Mouse (Mus musculus) kidney, postnatal 0 days (tissue): ENCODE data around the gene Mapk8ip2. TPM values are rescaled to one million over a fixed set of nuclear protein-coding genes. Genes with fewer than 3 reads are reported as not detected.

Experiments used
- ATAC-seq: fragments of 200-750 bp; cut with Nextera tagmentation; replicated peaks from 2 replicates; pipeline ENCODE4 v1.8.0; 2017; ENCODE audit warnings: low read depth, moderate number of reproducible peaks, moderate TSS enrichment, moderate library complexity; ENCODE audit not compliant: low FRiP score
- DNase-seq: peaks from one replicate; pipeline ENCODE4 v3.0.0-alpha.2; 2016; ENCODE audit warnings: low spot score
- H3K27ac ChIP-seq: fragments of 300-500 bp; sonication (generic); 2 replicates; pipeline ENCODE4 v1.5.1; 2014; ENCODE audit warnings: mild to moderate bottlenecking
- H3K27me3 ChIP-seq: fragments of 300-500 bp; sonication (generic); 2 replicates; pipeline ENCODE4 v1.6.1; 2014; ENCODE audit warnings: low read length, mixed read lengths; ENCODE audit not compliant: insufficient read depth
- H3K36me3 ChIP-seq: fragments of 300-500 bp; sonication (generic); 2 replicates; pipeline ENCODE4 v1.6.1; 2014; ENCODE audit warnings: low read length, mixed read lengths; ENCODE audit not compliant: insufficient read depth
- H3K4me1 ChIP-seq: fragments of 300-500 bp; sonication (generic); replicated peaks from 2 replicates; pipeline ENCODE4 v1.6.1; 2014; ENCODE audit warnings: antibody characterized with exemption, low read length, mixed read lengths; ENCODE audit not compliant: insufficient read depth
- H3K4me2 ChIP-seq: fragments of 300-500 bp; sonication (generic); 2 replicates; pipeline ENCODE4 v1.6.1; 2014; ENCODE audit warnings: mild to moderate bottlenecking, low read length, moderate library complexity, mixed read lengths
- H3K4me3 ChIP-seq: fragments of 300-500 bp; sonication (generic); replicated peaks from 2 replicates; pipeline ENCODE4 v1.5.1; 2014; ENCODE audit warnings: low read depth, low read length
- H3K9ac ChIP-seq: fragments of 300-500 bp; sonication (generic); 2 replicates; pipeline ENCODE4 v1.6.1; 2014; ENCODE audit warnings: low read depth, low read length
- H3K9me3 ChIP-seq: fragments of 300-500 bp; sonication (generic); replicated peaks from 2 replicates; pipeline ENCODE4 v1.6.1; 2016; ENCODE audit warnings: low read length, inconsistent platforms, mixed read lengths
- CTCF ChIP-seq: IDR thresholded peaks from 2 replicates; pipeline ENCODE4 v1.5.1; 2016; ENCODE audit warnings: antibody characterized with exemption, low read depth, mild to moderate bottlenecking, moderate library complexity
- WGBS: fragments of 180-500 bp; shearing (Covaris S2); extraction: QIAGEN DNeasy Blood & Tissue Kit; methylation state at CpG from one replicate; pipeline ENCODE4 v1.1.7; 2014; 5-methylcytosine and 5-hydroxymethylcytosine counted together
- polyA plus RNA-seq: library from polyadenylated mRNA; unstranded; fragments of >200 nt; fragmentation: Nextera tagmentation; extraction: Ambion mirVana; gene quantifications from 2 replicates; pipeline ENCODE4 v1.2.1, GENCODE M21; 2015

The Mapk8ip2 gene
- polyA plus RNA-seq, 1 experiment from 2014 or later, result 0.34 TPM

- Histone ChIP-seq H3K9ac (no peak overlapping the region), H3K9me3 (no peaks in the 10 kb centered on the region), H3K36me3 (peaks cover 9% of the 10 kb centered on the region; the same call in 1 of the 2 replicates), H3K4me1 (peaks cover 15% of the 10 kb centered on the region; the same call in 1 of the 2 replicates), H3K27me3 (no peaks in the 10 kb centered on the region), H3K27ac (no peak overlapping the region), H3K4me2 (0 out of 2 replicates have a peak overlapping the region, but pooled peaks have one; percentile 34), H3K4me3 (no peak overlapping the region)
- no peak for TF ChIP-seq CTCF
- 85% methylated on average over 8 of the region's 8 CpGs for WGBS
- DNase-seq (no peak), ATAC-seq (no peak)
Observed at GRCm38 (mm10) chr15:89424621-89425020, 29.1 kb upstream of the Mapk8ip2 start.

GRCm38 (mm10) chr15:89425711-89426121 is 28.0 kb upstream of the Mapk8ip2 start, which contains the start of gene Cpt1b:
TSS of gene Cpt1b (minus strand) at chr15:89425863.
- Histone ChIP-seq H3K4me1 (peaks cover 18% of the 10 kb centered on the region; the same call in 1 of the 2 replicates), H3K4me2 (peak within 1 kb of the TSS; percentile 34; the same call in 1 of the 2 replicates)

GRCm38 (mm10) chr15:89426716-89427115 is 27.0 kb upstream of the Mapk8ip2 start:
- Histone ChIP-seq H3K4me3 (no peak overlapping the region), H3K4me1 (peaks cover 18% of the 10 kb centered on the region; the same call in 1 of the 2 replicates), H3K27ac (no peak overlapping the region), H3K27me3 (no peaks in the 10 kb centered on the region), H3K36me3 (peaks cover 9% of the 10 kb centered on the region; the same call in 1 of the 2 replicates), H3K9me3 (no peaks in the 10 kb centered on the region), H3K9ac (no peak overlapping the region), H3K4me2 (no peak overlapping the region)
- WGBS, result 95% methylated on average over 10 of the region's 10 CpGs
- DNase-seq, result no peak
- no peak for TF ChIP-seq CTCF
- ATAC-seq, result no peak

More at GRCm38 (mm10) chr15:89425711-89426121, 28.0 kb upstream of the Mapk8ip2 start, which contains the start of gene Cpt1b:
- Histone ChIP-seq H3K27me3 (no peaks in the 10 kb centered on the region), H3K36me3 (peaks cover 9% of the 10 kb centered on the region; the same call in 1 of the 2 replicates), H3K9ac (0 out of 2 replicates have a peak within 1 kb of the TSS, but pooled peaks have one; percentile 32), H3K4me3 (no peak within 1 kb of the TSS), H3K9me3 (no peaks in the 10 kb centered on the region), H3K27ac (peak within 1 kb of the TSS; percentile 62; the same call in 1 of the 2 replicates)
- TF ChIP-seq CTCF, result no peak
- DNase-seq (peak; percentile 27), ATAC-seq (0 out of 2 replicates have a peak, but pooled peaks have one; percentile 18)
- 30% methylated on average over 6 of the region's 6 CpGs for WGBS

GRCm38 (mm10) chr15:89428136-89428790 is 25.4 kb upstream of the Mapk8ip2 start:
- peak overlapping the region; percentile 75; the same call in 1 of the 2 replicates for H3K9ac ChIP-seq

GRCm38 (mm10) chr15:89428821-89429351 is 24.8 kb upstream of the Mapk8ip2 start:
- Histone ChIP-seq H3K4me3 (peak overlapping the region; percentile 68), H3K27me3 (no peaks in the 10 kb centered on the region), H3K4me2 (peak overlapping the region; percentile 73), H3K9ac (peak overlapping the region; percentile 75), H3K27ac (peak overlapping the region; percentile 20; the same call in 1 of the 2 replicates), H3K36me3 (peaks cover 9% of the 10 kb centered on the region; the same call in 1 of the 2 replicates), H3K4me1 (peaks cover 18% of the 10 kb centered on the region; the same call in 1 of the 2 replicates), H3K9me3 (no peaks in the 10 kb centered on the region)
- WGBS, result 5% methylated on average over 22 of the region's 22 CpGs
- no peak for DNase-seq
- TF ChIP-seq CTCF, result no peak
- ATAC-seq, result peak; percentile 37

More at GRCm38 (mm10) chr15:89428136-89428790, 25.4 kb upstream of the Mapk8ip2 start:
- no peak for TF ChIP-seq CTCF
- 87% methylated on average over 19 of the region's 19 CpGs for whole genome bisulfite sequencing
- H3K4me2 ChIP-seq, result peak overlapping the region; percentile 73
- H3K9me3 ChIP-seq, result no peaks in the 10 kb centered on the region
- H3K4me1 ChIP-seq, result peaks cover 18% of the 10 kb centered on the region; the same call in 1 of the 2 replicates
- peaks cover 9% of the 10 kb centered on the region; the same call in 1 of the 2 replicates for H3K36me3 ChIP-seq
- ATAC-seq, result no peak
- no peak for DNase-seq
- H3K27me3 ChIP-seq, result no peaks in the 10 kb centered on the region
- no peak overlapping the region for H3K27ac ChIP-seq
- peak overlapping the region; percentile 68 for H3K4me3 ChIP-seq
